Mouse (Mus musculus): ENCODE measurements around the gene Farsb. TPM values are rescaled to one million over a fixed set of nuclear protein-coding genes. Genes with fewer than 3 reads are reported as not detected.
A peak's percentile ranks its signal among the peaks of the same experiment; 100 is the strongest.

The Farsb gene
- total and polyA plus RNA-seq, 3 experiments = 7.4 to 295 (median 121) TPM

DNA sequence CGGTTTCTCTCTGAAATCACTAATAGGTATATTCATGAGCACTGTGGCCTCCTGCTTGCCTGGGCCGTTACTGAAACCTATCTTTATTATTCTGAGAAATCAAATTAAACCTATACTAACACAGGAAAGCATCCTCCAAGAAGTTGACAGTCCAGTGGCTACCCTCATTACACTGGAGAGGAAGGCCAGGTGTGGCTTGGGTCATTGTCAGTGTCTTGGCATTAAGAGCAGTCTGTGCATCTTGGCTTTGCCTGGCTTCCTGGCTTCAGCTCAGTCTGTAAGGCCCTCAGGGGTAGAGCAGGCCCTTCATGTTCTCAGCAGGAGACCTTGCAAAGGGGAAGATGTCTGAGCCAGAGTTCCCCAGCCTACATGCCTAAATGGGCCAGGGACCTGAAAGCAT is 79.3 kb downstream of the Farsb start:
- Histone ChIP-seq H3K36me3 (replicated peaks) (peaks cover 11% of the 10 kb centered on the region), H3K9me3 (replicated peaks) (no peaks in the 10 kb centered on the region), H3K4me1 (ENCODE audit: insufficient read depth, low read depth, low read length) (0 out of 2 replicates have a peak, but pooled peaks cover 3% of the 10 kb centered on the region), H3K27me3 (ENCODE audit: insufficient read depth, low read length) (peaks cover 3% of the 10 kb centered on the region), H3K4me3 (ENCODE audit: low read depth, low read length) (no peak overlapping the region)
- no peak for ATAC-seq (ENCODE audit: extremely low read depth, insufficient number of reproducible peaks, low FRiP score, poor library complexity, severe bottlenecking)
- TF ChIP-seq GATA1 (IDR thresholded peaks at IDR 0.05; ENCODE audit: borderline replicate concordance, low read length) (no peak), TAL1 (conservative IDR thresholded peaks at IDR 0.05; ENCODE audit: low read depth, low read length) (no peak), POLR2AphosphoS5 (IDR thresholded peaks at IDR 0.05; ENCODE audit: insufficient replicate concordance, low read depth, low read length) (no peak), GATA2 (IDR thresholded peaks at IDR 0.05; ENCODE audit: borderline replicate concordance, low read depth, low read length) (no peak), CTCF (IDR thresholded peaks at IDR 0.05; ENCODE audit: low read depth, low read length) (no peak)
- DNase-seq (ENCODE audit: low spot score) = no peak

GRCm38 (mm10) chr1:78401413-78401812 is 87.3 kb downstream of the Farsb start:
- no peak overlapping the region for H3K4me3 ChIP-seq (ENCODE audit: low read depth, low read length)
- H3K36me3 ChIP-seq (replicated peaks) = no peaks in the 10 kb centered on the region
- H3K4me1 ChIP-seq (ENCODE audit: insufficient read depth, low read depth, low read length) = peaks cover 2% of the 10 kb centered on the region; the same call in 1 of the 2 replicates
- peaks cover 10% of the 10 kb centered on the region for H3K27me3 ChIP-seq (ENCODE audit: insufficient read depth, low read length)
- TF ChIP-seq CTCF (IDR thresholded peaks at IDR 0.05; ENCODE audit: low read depth, low read length) (no peak), GATA2 (IDR thresholded peaks at IDR 0.05; ENCODE audit: borderline replicate concordance, low read depth, low read length) (no peak), TAL1 (conservative IDR thresholded peaks at IDR 0.05; ENCODE audit: low read depth, low read length) (no peak), POLR2AphosphoS5 (IDR thresholded peaks at IDR 0.05; ENCODE audit: insufficient replicate concordance, low read depth, low read length) (no peak), GATA1 (IDR thresholded peaks at IDR 0.05; ENCODE audit: borderline replicate concordance, low read length) (no peak)
- DNase-seq (ENCODE audit: low spot score) = no peak
- H3K9me3 ChIP-seq (replicated peaks) = no peaks in the 10 kb centered on the region
- no peak for ATAC-seq (ENCODE audit: extremely low read depth, insufficient number of reproducible peaks, low FRiP score, poor library complexity, severe bottlenecking)

GRCm38 (mm10) chr1:78399755-78400154 is 88.9 kb downstream of the Farsb start:
- Histone ChIP-seq H3K27me3 (ENCODE audit: insufficient read depth, low read length) (peaks cover 10% of the 10 kb centered on the region), H3K4me3 (ENCODE audit: low read depth, low read length) (no peak overlapping the region), H3K9me3 (replicated peaks) (no peaks in the 10 kb centered on the region), H3K36me3 (replicated peaks) (no peaks in the 10 kb centered on the region), H3K4me1 (ENCODE audit: insufficient read depth, low read depth, low read length) (peaks cover 5% of the 10 kb centered on the region; the same call in 1 of the 2 replicates)
- DNase-seq (ENCODE audit: low spot score) (no peak), ATAC-seq (ENCODE audit: extremely low read depth, insufficient number of reproducible peaks, low FRiP score, poor library complexity, severe bottlenecking) (no peak)
- TF ChIP-seq GATA1 (IDR thresholded peaks at IDR 0.05; ENCODE audit: borderline replicate concordance, low read length) (no peak), POLR2AphosphoS5 (IDR thresholded peaks at IDR 0.05; ENCODE audit: insufficient replicate concordance, low read depth, low read length) (no peak), GATA2 (IDR thresholded peaks at IDR 0.05; ENCODE audit: borderline replicate concordance, low read depth, low read length) (no peak), TAL1 (conservative IDR thresholded peaks at IDR 0.05; ENCODE audit: low read depth, low read length) (no peak), CTCF (IDR thresholded peaks at IDR 0.05; ENCODE audit: low read depth, low read length) (no peak)

DNA sequence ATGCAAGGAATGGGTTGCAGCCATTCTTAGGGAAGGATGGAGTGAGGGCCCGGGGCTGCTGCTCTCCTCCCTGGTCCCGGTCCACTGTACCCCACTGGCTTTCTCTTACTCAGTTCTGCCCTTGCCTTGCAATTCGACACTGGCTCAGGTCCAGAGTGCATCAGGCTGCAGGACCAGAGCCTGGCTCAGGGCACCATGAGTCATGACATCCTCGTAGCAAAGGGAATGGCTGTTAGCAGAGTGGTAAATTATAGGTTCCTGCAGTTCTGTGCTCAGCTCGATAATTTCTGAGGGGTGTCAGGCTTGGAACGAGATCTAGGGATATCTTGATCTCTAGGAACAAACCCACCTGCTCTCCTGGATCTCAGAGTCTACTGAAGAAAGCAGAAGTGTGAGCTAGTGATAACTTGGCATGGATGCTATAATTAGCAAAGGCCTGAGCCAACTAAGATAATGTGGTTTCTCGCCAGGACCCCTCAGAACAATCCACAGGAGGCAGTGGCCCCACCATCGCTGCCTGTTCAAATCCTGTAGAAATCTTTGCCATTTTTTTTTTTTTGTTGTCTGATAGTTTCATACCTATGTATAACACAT is 92.3 kb downstream of the Farsb start:
- ATAC-seq (ENCODE audit: extremely low read depth, insufficient number of reproducible peaks, low FRiP score, poor library complexity, severe bottlenecking) = peak; percentile 37
- Histone ChIP-seq H3K9me3 (replicated peaks) (no peaks in the 10 kb centered on the region), H3K4me1 (ENCODE audit: insufficient read depth, low read depth, low read length) (peaks cover 5% of the 10 kb centered on the region; the same call in 1 of the 2 replicates), H3K4me3 (ENCODE audit: low read depth, low read length) (no peak overlapping the region), H3K27me3 (ENCODE audit: insufficient read depth, low read length) (peaks cover 17% of the 10 kb centered on the region), H3K36me3 (replicated peaks) (no peaks in the 10 kb centered on the region)
- TF ChIP-seq CTCF (IDR thresholded peaks at IDR 0.05; ENCODE audit: low read depth, low read length) (no peak), GATA2 (IDR thresholded peaks at IDR 0.05; ENCODE audit: borderline replicate concordance, low read depth, low read length) (no peak), POLR2AphosphoS5 (IDR thresholded peaks at IDR 0.05; ENCODE audit: insufficient replicate concordance, low read depth, low read length) (no peak), TAL1 (conservative IDR thresholded peaks at IDR 0.05; ENCODE audit: low read depth, low read length) (no peak), GATA1 (IDR thresholded peaks at IDR 0.05; ENCODE audit: borderline replicate concordance, low read length) (no peak)
- DNase-seq (ENCODE audit: low spot score) = no peak

GRCm38 (mm10) chr1:78395737-78396136 is 93.0 kb downstream of the Farsb start:
- TF ChIP-seq GATA1 (IDR thresholded peaks at IDR 0.05; ENCODE audit: borderline replicate concordance, low read length) (no peak), CTCF (IDR thresholded peaks at IDR 0.05; ENCODE audit: low read depth, low read length) (no peak), POLR2AphosphoS5 (IDR thresholded peaks at IDR 0.05; ENCODE audit: insufficient replicate concordance, low read depth, low read length) (no peak), GATA2 (IDR thresholded peaks at IDR 0.05; ENCODE audit: borderline replicate concordance, low read depth, low read length) (no peak), TAL1 (conservative IDR thresholded peaks at IDR 0.05; ENCODE audit: low read depth, low read length) (no peak)
- Histone ChIP-seq H3K4me1 (ENCODE audit: insufficient read depth, low read depth, low read length) (peaks cover 5% of the 10 kb centered on the region; the same call in 1 of the 2 replicates), H3K4me3 (ENCODE audit: low read depth, low read length) (no peak overlapping the region), H3K9me3 (replicated peaks) (no peaks in the 10 kb centered on the region), H3K36me3 (replicated peaks) (no peaks in the 10 kb centered on the region), H3K27me3 (ENCODE audit: insufficient read depth, low read length) (peaks cover 19% of the 10 kb centered on the region)
- no peak for DNase-seq (ENCODE audit: low spot score)
- ATAC-seq (ENCODE audit: extremely low read depth, insufficient number of reproducible peaks, low FRiP score, poor library complexity, severe bottlenecking) = no peak

DNA sequence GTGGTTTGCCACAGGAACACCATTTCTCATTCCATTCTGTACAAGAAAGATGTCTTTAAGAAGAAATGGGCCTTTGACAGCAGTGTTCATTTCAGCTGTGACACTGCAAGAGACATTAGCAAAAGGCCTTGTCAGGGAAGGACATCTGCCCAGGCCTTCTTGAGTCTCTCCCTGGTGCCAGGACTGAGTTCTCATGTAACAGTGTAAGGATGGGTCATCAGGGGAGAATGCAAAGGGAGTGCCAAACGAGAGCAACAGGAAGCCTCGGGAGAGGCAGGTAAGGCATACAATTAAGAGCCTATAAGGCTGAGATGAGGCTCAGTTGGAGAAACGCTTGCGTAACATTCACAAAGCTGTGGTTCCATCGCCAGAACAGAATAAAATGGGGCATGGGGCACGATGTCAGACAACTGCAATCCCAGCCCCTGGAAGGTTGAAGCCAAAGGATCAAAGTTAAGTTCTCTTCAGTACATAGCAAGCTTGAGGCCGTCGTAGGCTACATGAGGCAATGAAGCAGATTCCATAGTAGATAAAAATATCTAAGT is 93.4 kb downstream of the Farsb start:
- ATAC-seq (ENCODE audit: extremely low read depth, insufficient number of reproducible peaks, low FRiP score, poor library complexity, severe bottlenecking) (no peak), DNase-seq (ENCODE audit: low spot score) (no peak)
- Histone ChIP-seq H3K4me1 (ENCODE audit: insufficient read depth, low read depth, low read length) (peaks cover 5% of the 10 kb centered on the region; the same call in 1 of the 2 replicates), H3K4me3 (ENCODE audit: low read depth, low read length) (no peak overlapping the region), H3K27me3 (ENCODE audit: insufficient read depth, low read length) (peaks cover 21% of the 10 kb centered on the region), H3K36me3 (replicated peaks) (no peaks in the 10 kb centered on the region), H3K9me3 (replicated peaks) (no peaks in the 10 kb centered on the region)
- no peak for TF ChIP-seq POLR2AphosphoS5 (IDR thresholded peaks at IDR 0.05; ENCODE audit: insufficient replicate concordance, low read depth, low read length)
- no peak for TF ChIP-seq TAL1 (conservative IDR thresholded peaks at IDR 0.05; ENCODE audit: low read depth, low read length)
- no peak for TF ChIP-seq GATA1 (IDR thresholded peaks at IDR 0.05; ENCODE audit: borderline replicate concordance, low read length)
- TF ChIP-seq CTCF (IDR thresholded peaks at IDR 0.05; ENCODE audit: low read depth, low read length) = no peak
- TF ChIP-seq GATA2 (IDR thresholded peaks at IDR 0.05; ENCODE audit: borderline replicate concordance, low read depth, low read length) = no peak

Data from G1E (cell line).